Mouse (Mus musculus): Measurements from ENCODE around the gene Esyt2. TPM values are rescaled to one million over a fixed set of nuclear protein-coding genes. Genes with fewer than 3 reads are reported as not detected.

Gene Esyt2
- polyA plus RNA-seq (2016; fragmentation: Nextera tagmentation; extraction: Ambion mirVana), result 19.0 and 21.3 TPM in 2 replicates

DNA sequence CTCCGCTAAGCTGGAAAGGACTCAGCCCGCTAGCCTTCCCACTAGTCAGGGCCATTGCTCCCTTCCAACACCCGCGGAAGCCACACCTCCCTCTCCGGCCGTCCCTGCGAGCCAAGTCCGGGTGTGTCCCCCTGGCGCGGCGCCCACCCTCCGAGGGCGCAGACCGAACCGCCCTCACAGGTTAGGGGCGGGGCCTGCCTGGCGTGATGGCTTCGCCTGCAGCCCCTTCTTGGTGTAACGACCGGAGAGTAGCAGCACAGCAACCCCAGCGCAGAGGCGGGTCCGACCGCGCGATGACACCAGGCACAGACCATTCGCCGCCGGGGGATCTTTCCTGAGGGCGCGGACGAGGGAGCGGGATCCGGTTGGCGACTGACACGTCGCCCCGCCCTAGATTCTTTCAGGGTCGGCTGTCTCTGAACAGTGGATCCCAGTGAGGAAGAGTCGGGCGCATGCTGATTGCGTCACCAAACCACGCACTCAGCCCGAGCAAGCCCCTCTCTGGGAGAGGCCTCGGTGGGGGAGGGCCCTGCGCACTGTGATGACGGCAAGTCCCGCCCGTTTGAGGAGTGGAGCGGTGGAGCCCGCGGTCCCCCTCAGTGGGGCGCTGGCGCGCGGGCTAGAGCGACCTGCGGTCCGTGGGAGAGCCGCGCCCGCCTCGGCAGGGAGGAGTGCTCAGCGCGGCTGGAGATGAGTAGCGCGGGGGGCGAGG lies at the start of gene Esyt2:
Gene Esyt2 (plus strand): TSS at position 544 of the 712 bp plus-strand sequence.
- peak within 1 kb of the TSS; percentile 88 for H3K4me3 ChIP-seq (replicated peaks)
- H3K4me2 ChIP-seq, result peak within 1 kb of the TSS; percentile 96
- H3K9ac ChIP-seq (replicated peaks), result peak within 1 kb of the TSS; percentile 94
- no peaks in the 10 kb centered on the region for H3K27me3 ChIP-seq
- H3K4me1 ChIP-seq (replicated peaks), result 0 out of 2 replicates have a peak, but pooled peaks cover 6% of the 10 kb centered on the region
- no peaks in the 10 kb centered on the region for H3K9me3 ChIP-seq
- no peaks in the 10 kb centered on the region for H3K36me3 ChIP-seq
- H3K27ac ChIP-seq, result peak within 1 kb of the TSS; percentile 97
- ATAC-seq (ENCODE audit: insufficient number of reproducible peaks, insufficient read depth, low FRiP score, low TSS enrichment, low read depth), result peak; percentile 98
- under 1% methylated on average over 67 of the region's 68 CpGs for WGBS

- peaks cover 16% of the 10 kb centered on the region for H3K36me3 ChIP-seq
- H3K27me3 ChIP-seq, result no peaks in the 10 kb centered on the region
- no peak for ATAC-seq (ENCODE audit: insufficient number of reproducible peaks, insufficient read depth, low FRiP score, low TSS enrichment, low read depth)
- no peak overlapping the region for H3K4me3 ChIP-seq (replicated peaks)
- WGBS, result 83% methylated on average over 12 of the region's 12 CpGs
- H3K4me2 ChIP-seq, result no peak overlapping the region
- H3K4me1 ChIP-seq (replicated peaks), result no peaks in the 10 kb centered on the region
- no peaks in the 10 kb centered on the region for H3K9me3 ChIP-seq
- no peak overlapping the region for H3K27ac ChIP-seq
- no peak overlapping the region for H3K9ac ChIP-seq (replicated peaks)
These were observed 49.4 kb upstream of the Esyt2 start for GRCm38 (mm10) chr12:116231612-116232011.

- Histone ChIP-seq H3K9me3 (no peaks in the 10 kb centered on the region), H3K36me3 (peaks cover 13% of the 10 kb centered on the region), H3K27me3 (no peaks in the 10 kb centered on the region), H3K9ac (replicated peaks) (no peak overlapping the region), H3K27ac (no peak overlapping the region), H3K4me3 (replicated peaks) (no peak overlapping the region), H3K4me2 (no peak overlapping the region), H3K4me1 (replicated peaks) (no peaks in the 10 kb centered on the region)
- no peak for ATAC-seq (ENCODE audit: insufficient number of reproducible peaks, insufficient read depth, low FRiP score, low TSS enrichment, low read depth)
- WGBS, result 92% methylated on average over 1 of the region's 1 CpGs
These were observed 48.9 kb upstream of the Esyt2 start for GRCm38 (mm10) chr12:116232061-116232460.

GRCm38 (mm10) chr12:116235356-116235755 lies 45.6 kb upstream of the Esyt2 start:
- H3K27ac ChIP-seq, result no peak overlapping the region
- H3K9me3 ChIP-seq, result no peaks in the 10 kb centered on the region
- H3K9ac ChIP-seq (replicated peaks), result no peak overlapping the region
- no peak overlapping the region for H3K4me3 ChIP-seq (replicated peaks)
- WGBS, result 81% methylated on average over 4 of the region's 4 CpGs
- no peaks in the 10 kb centered on the region for H3K27me3 ChIP-seq
- H3K36me3 ChIP-seq, result peaks cover 7% of the 10 kb centered on the region
- H3K4me2 ChIP-seq, result no peak overlapping the region
- no peak for ATAC-seq (ENCODE audit: insufficient number of reproducible peaks, insufficient read depth, low FRiP score, low TSS enrichment, low read depth)
- H3K4me1 ChIP-seq (replicated peaks), result no peaks in the 10 kb centered on the region

DNA sequence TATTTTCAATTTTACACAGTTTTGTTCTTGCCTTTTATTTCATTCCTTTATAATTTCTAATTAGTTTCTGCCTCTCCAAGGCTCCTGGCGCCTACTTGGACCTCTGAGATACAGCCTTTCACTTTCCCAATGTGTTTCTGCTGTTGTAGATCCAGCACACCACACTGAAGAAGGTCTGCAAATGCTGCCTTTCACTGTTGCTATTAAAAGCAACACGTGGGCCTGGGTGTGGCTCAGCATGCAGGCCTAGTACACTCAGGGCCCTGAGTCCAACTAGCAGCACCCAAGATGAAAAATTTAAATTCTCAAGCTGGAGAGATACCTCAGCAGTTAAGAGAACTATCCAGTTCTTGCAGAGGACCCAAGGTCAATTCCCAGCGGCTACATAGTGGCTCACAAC lies 44.3 kb upstream of the Esyt2 start:
- Histone ChIP-seq H3K9me3 (no peaks in the 10 kb centered on the region), H3K4me2 (no peak overlapping the region), H3K4me3 (replicated peaks) (no peak overlapping the region), H3K36me3 (peaks cover 19% of the 10 kb centered on the region), H3K9ac (replicated peaks) (no peak overlapping the region), H3K27me3 (no peaks in the 10 kb centered on the region), H3K27ac (no peak overlapping the region), H3K4me1 (replicated peaks) (no peaks in the 10 kb centered on the region)
- 79% methylated on average over 3 of the region's 3 CpGs for WGBS
- no peak for ATAC-seq (ENCODE audit: insufficient number of reproducible peaks, insufficient read depth, low FRiP score, low TSS enrichment, low read depth)

- H3K4me1 ChIP-seq (replicated peaks), result no peaks in the 10 kb centered on the region
These were observed 42.6 kb upstream of the Esyt2 start for GRCm38 (mm10) chr12:116238370-116238769.

DNA sequence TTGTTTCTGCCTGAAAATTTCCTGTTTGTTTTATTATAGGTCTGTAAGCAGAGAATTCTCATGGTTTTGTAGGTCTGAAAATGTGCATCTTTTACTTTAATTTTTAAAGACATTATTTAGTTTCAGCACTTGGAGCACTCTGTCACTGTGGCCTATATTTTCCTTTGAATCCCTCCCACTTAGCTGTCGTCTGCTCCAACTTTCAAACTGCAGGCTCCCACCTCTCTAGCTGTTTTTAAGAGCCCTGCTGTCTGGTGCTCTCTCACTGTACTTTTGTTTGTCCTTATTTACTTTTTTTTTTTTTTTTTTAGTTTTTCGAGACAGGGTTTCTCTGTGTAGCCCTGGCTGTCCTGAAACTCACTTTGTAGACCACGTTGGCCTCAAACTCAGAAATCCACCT lies 42.2 kb upstream of the Esyt2 start:
- no peaks in the 10 kb centered on the region for H3K4me1 ChIP-seq (replicated peaks)
- H3K36me3 ChIP-seq, result peaks cover 28% of the 10 kb centered on the region
- 81% methylated on average over 3 of the region's 3 CpGs for WGBS
- H3K9ac ChIP-seq (replicated peaks), result no peak overlapping the region
- H3K27ac ChIP-seq, result no peak overlapping the region
- no peaks in the 10 kb centered on the region for H3K27me3 ChIP-seq
- H3K4me3 ChIP-seq (replicated peaks), result no peak overlapping the region
- H3K9me3 ChIP-seq, result no peaks in the 10 kb centered on the region
- no peak overlapping the region for H3K4me2 ChIP-seq
- ATAC-seq (ENCODE audit: insufficient number of reproducible peaks, insufficient read depth, low FRiP score, low TSS enrichment, low read depth), result no peak

More at GRCm38 (mm10) chr12:116238370-116238769, 42.6 kb upstream of the Esyt2 start:
- Histone ChIP-seq H3K36me3 (peaks cover 25% of the 10 kb centered on the region), H3K9me3 (no peaks in the 10 kb centered on the region), H3K27me3 (no peaks in the 10 kb centered on the region), H3K4me3 (replicated peaks) (no peak overlapping the region), H3K27ac (no peak overlapping the region), H3K9ac (replicated peaks) (no peak overlapping the region), H3K4me2 (no peak overlapping the region)
- ATAC-seq (ENCODE audit: insufficient number of reproducible peaks, insufficient read depth, low FRiP score, low TSS enrichment, low read depth), result no peak

- Histone ChIP-seq H3K27ac (no peak overlapping the region), H3K4me1 (replicated peaks) (no peaks in the 10 kb centered on the region), H3K4me3 (replicated peaks) (no peak overlapping the region), H3K36me3 (peaks cover 64% of the 10 kb centered on the region), H3K9me3 (no peaks in the 10 kb centered on the region), H3K27me3 (no peaks in the 10 kb centered on the region), H3K4me2 (no peak overlapping the region), H3K9ac (replicated peaks) (no peak overlapping the region)
- no peak for ATAC-seq (ENCODE audit: insufficient number of reproducible peaks, insufficient read depth, low FRiP score, low TSS enrichment, low read depth)
- WGBS, result 76% methylated on average over 1 of the region's 1 CpGs
These were observed 36.4 kb upstream of the Esyt2 start for GRCm38 (mm10) chr12:116244601-116245000.

GRCm38 (mm10) chr12:116254652-116255051 lies 26.3 kb upstream of the Esyt2 start:
- Histone ChIP-seq H3K9ac (replicated peaks) (no peak overlapping the region), H3K9me3 (no peaks in the 10 kb centered on the region), H3K4me3 (replicated peaks) (no peak overlapping the region), H3K36me3 (peaks cover 28% of the 10 kb centered on the region; the same call in 1 of the 2 replicates), H3K4me1 (replicated peaks) (no peaks in the 10 kb centered on the region), H3K27me3 (no peaks in the 10 kb centered on the region), H3K4me2 (no peak overlapping the region), H3K27ac (no peak overlapping the region)
- no peak for ATAC-seq (ENCODE audit: insufficient number of reproducible peaks, insufficient read depth, low FRiP score, low TSS enrichment, low read depth)
- 69% methylated on average over 8 of the region's 8 CpGs for WGBS

DNA sequence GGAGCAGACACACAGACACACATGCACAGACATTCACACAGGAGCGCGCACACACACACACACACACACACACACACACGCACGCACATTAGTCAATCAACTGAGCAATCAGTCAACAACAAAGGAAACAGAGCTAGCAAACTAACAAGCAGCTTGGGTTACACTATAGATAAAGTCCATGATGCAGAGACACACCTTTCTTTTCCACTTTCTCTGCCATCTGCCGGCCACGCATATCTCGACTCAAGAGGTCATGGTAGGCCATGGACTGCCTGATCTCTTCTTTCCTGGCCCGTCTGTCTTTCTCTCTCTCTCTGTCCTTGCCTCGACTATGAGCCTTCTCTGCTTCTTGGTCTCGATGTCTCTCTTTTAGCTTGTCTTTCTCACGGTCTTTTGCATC lies 25.4 kb upstream of the Esyt2 start:
- 94% methylated on average over 11 of the region's 11 CpGs for WGBS
- Histone ChIP-seq H3K27me3 (no peaks in the 10 kb centered on the region), H3K4me1 (replicated peaks) (no peaks in the 10 kb centered on the region), H3K36me3 (peaks cover 28% of the 10 kb centered on the region; the same call in 1 of the 2 replicates), H3K9me3 (no peaks in the 10 kb centered on the region), H3K4me2 (no peak overlapping the region), H3K4me3 (replicated peaks) (no peak overlapping the region), H3K9ac (replicated peaks) (no peak overlapping the region), H3K27ac (no peak overlapping the region)
- no peak for ATAC-seq (ENCODE audit: insufficient number of reproducible peaks, insufficient read depth, low FRiP score, low TSS enrichment, low read depth)

DNA sequence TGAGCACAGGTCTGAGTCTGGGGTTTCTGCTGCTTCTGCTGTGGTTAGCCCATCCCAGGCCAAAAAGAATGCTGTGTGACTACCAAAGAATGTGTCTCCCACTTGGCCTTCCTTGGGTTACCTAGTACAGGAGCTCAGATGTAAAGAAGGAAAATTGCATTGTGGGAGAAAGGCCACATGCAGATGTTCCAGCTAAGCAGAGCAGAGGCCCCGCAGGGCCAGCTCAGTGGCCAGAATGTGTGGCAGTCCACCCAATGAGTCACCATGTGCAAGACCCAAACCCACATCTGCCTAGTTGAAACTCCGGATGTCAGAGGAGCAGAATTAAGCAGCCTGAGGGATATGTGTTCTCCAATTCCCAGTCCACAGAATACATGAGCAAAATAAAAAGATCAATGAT lies 22.7 kb upstream of the Esyt2 start:
- Histone ChIP-seq H3K36me3 (peaks cover 19% of the 10 kb centered on the region; the same call in 1 of the 2 replicates), H3K4me1 (replicated peaks) (peaks cover 8% of the 10 kb centered on the region; the same call in 1 of the 2 replicates), H3K27me3 (no peaks in the 10 kb centered on the region), H3K4me2 (no peak overlapping the region), H3K27ac (no peak overlapping the region), H3K9ac (replicated peaks) (no peak overlapping the region), H3K4me3 (replicated peaks) (no peak overlapping the region), H3K9me3 (no peaks in the 10 kb centered on the region)
- no peak for ATAC-seq (ENCODE audit: insufficient number of reproducible peaks, insufficient read depth, low FRiP score, low TSS enrichment, low read depth)
- 70% methylated on average over 2 of the region's 2 CpGs for WGBS
